Comparison of ENCODE assay signal across 10 mouse cellular contexts in the genomic region with DNA sequence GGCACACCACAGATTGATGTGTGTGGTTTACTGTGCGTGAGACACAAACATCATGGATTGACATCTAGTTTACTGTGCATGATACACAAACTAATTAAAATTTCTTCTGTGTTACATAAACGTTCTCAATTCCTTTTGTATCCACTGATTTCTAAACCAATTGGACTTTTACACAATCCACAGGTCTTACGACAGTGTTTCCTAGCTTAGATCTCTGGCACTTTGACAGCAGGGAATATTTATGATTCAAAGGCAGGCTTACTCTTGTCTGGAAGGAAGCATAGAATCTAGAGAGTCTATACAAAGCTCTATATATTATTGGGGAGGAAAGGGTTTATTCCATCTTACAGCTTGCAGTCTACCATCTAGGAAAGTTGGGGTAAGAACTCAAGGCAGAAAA. TPM values are rescaled to one million over a fixed set of nuclear protein-coding genes. Genes with fewer than 3 reads are reported as not detected.
"Had no signal": no experiment of that assay in that cellular context is flagged by ENCODE, and none has a peak within 500 bp of the region (broad histone marks: within the 10 kb centered on the region; RNA-seq: fewer than 3 reads in every experiment).

No protein-coding gene starts in this region.

- DNase-seq: liver, postnatal 0 days; lung, adult 2 months; lung, postnatal 14 days; lung, postnatal 36 days; retina, postnatal 1 day; right cerebral cortex, postnatal 14 days; thymus, adult 2 months; thymus, postnatal 25 days; thymus, postnatal 4 days had no signal

RNA-seq across cellular contexts. Expression of gene Sertad4, which starts 8.9 kb away (rescaled TPM):
- polyA plus RNA-seq: macrophage had no signal
